Mouse (Mus musculus) embryonic facial prominence, embryonic 14.5 days (tissue): ENCODE data around the gene Pus7. TPM values are rescaled to one million over a fixed set of nuclear protein-coding genes. Genes with fewer than 3 reads are reported as not detected.

ENCODE experiments used
- ATAC-seq: fragments of 200-750 bp; cut with Nextera tagmentation; 2 replicates; pipeline ENCODE4 v1.8.0; 2017; ENCODE audit warnings: low read depth, moderate number of reproducible peaks, moderate TSS enrichment
- DNase-seq: peaks from one replicate; pipeline ENCODE4 v3.0.0-alpha.2; 2015; ENCODE audit warnings: low spot score
- H3K27ac ChIP-seq: fragments of 300-500 bp; sonication (generic); replicated peaks from 2 replicates; pipeline ENCODE4 v1.5.1; 2014; ENCODE audit warnings: low read depth, mild to moderate bottlenecking, low read length, moderate library complexity
- H3K27me3 ChIP-seq: fragments of 300-500 bp; sonication (generic); replicated peaks from 2 replicates; pipeline ENCODE4 v1.6.1; 2014; ENCODE audit warnings: low read length; ENCODE audit not compliant: control insufficient read depth, insufficient read depth
- H3K36me3 ChIP-seq: fragments of 300-500 bp; sonication (generic); 2 replicates; pipeline ENCODE4 v1.6.1; 2014; ENCODE audit warnings: low read length, mixed read lengths; ENCODE audit not compliant: control insufficient read depth, insufficient read depth
- H3K4me1 ChIP-seq: fragments of 300-500 bp; sonication (generic); 2 replicates; pipeline ENCODE4 v1.6.1; 2014; ENCODE audit warnings: antibody characterized with exemption, low read length; ENCODE audit not compliant: control insufficient read depth, insufficient read depth
- H3K4me2 ChIP-seq: fragments of 300-500 bp; sonication (generic); 2 replicates; pipeline ENCODE4 v1.6.1; 2014; ENCODE audit warnings: low read depth, mild to moderate bottlenecking, low read length, moderate library complexity, mixed read lengths
- H3K4me3 ChIP-seq: fragments of 300-500 bp; sonication (generic); 2 replicates; pipeline ENCODE4 v1.5.1; 2014; ENCODE audit warnings: low read depth, mild to moderate bottlenecking, low read length
- H3K9ac ChIP-seq: fragments of 300-500 bp; sonication (generic); 2 replicates; pipeline ENCODE4 v1.6.1; 2014; ENCODE audit warnings: low read depth, mild to moderate bottlenecking, low read length, moderate library complexity, mixed read lengths
- H3K9me3 ChIP-seq: fragments of 300-500 bp; sonication (generic); 2 replicates; pipeline ENCODE4 v1.6.1; 2016; ENCODE audit warnings: low read length; ENCODE audit not compliant: control insufficient read depth
- WGBS: fragments of 180-500 bp; shearing (Covaris S2); extraction: QIAGEN DNeasy Blood & Tissue Kit; methylation state at CpG from one replicate; pipeline ENCODE4 v1.1.7; 2014; 5-methylcytosine and 5-hydroxymethylcytosine counted together
- polyA plus RNA-seq: library from polyadenylated mRNA; unstranded; fragments of >200 nt; fragmentation: Nextera tagmentation; extraction: Ambion mirVana; gene quantifications from 2 replicates; pipeline ENCODE4 v1.2.1, GENCODE M21; 2014

Gene Pus7
- polyA plus RNA-seq = 24.5 and 26.9 TPM in 2 replicates

GRCm38 (mm10) chr5:23782931-23783877 lies at the start of gene Pus7:
Gene Pus7 (minus strand): TSS chr5:23783711.
- peak within 1 kb of the TSS; percentile 63 for H3K27ac ChIP-seq
- under 1% methylated on average over 56 of the region's 86 CpGs for WGBS
- no peaks in the 10 kb centered on the region for H3K9me3 ChIP-seq

GRCm38 (mm10) chr5:23830897-23831752 lies 47.6 kb upstream of the Pus7 start:
- Histone ChIP-seq H3K9me3 (no peaks in the 10 kb centered on the region), H3K27me3 (peaks cover 8% of the 10 kb centered on the region), H3K4me1 (no peaks in the 10 kb centered on the region), H3K36me3 (no peaks in the 10 kb centered on the region), H3K4me2 (peak overlapping the region; percentile 41), H3K27ac (no peak overlapping the region), H3K4me3 (peak overlapping the region; percentile 14), H3K9ac (no peak overlapping the region)
- WGBS = 42% methylated on average over 44 of the region's 58 CpGs
- no peak for DNase-seq
- no peak for ATAC-seq

More at GRCm38 (mm10) chr5:23782931-23783877, at the start of gene Pus7:
- Histone ChIP-seq H3K4me1 (peaks cover 17% of the 10 kb centered on the region), H3K9ac (peak within 1 kb of the TSS; percentile 89), H3K4me3 (peak within 1 kb of the TSS; percentile 92), H3K27me3 (no peaks in the 10 kb centered on the region), H3K4me2 (peak within 1 kb of the TSS; percentile 64), H3K36me3 (no peaks in the 10 kb centered on the region)
- ATAC-seq = peak; percentile 94
- DNase-seq = peak; percentile 93

GRCm38 (mm10) chr5:23826321-23827004 lies 43.0 kb upstream of the Pus7 start:
- no peaks in the 10 kb centered on the region for H3K4me1 ChIP-seq
- ATAC-seq = no peak

GRCm38 (mm10) chr5:23824171-23824733 lies 40.7 kb upstream of the Pus7 start:
- Histone ChIP-seq H3K27ac (no peak overlapping the region), H3K4me2 (no peak overlapping the region), H3K4me3 (no peak overlapping the region), H3K27me3 (no peaks in the 10 kb centered on the region), H3K9me3 (no peaks in the 10 kb centered on the region), H3K4me1 (no peaks in the 10 kb centered on the region), H3K9ac (no peak overlapping the region), H3K36me3 (peaks cover 12% of the 10 kb centered on the region)
- DNase-seq = no peak
- 78% methylated on average over 8 of the region's 8 CpGs for WGBS
- no peak; the same call in 1 of the 2 replicates for ATAC-seq

More at GRCm38 (mm10) chr5:23826321-23827004, 43.0 kb upstream of the Pus7 start:
- no peak overlapping the region for H3K4me3 ChIP-seq
- no peaks in the 10 kb centered on the region for H3K9me3 ChIP-seq
- WGBS = 35% methylated on average over 11 of the region's 11 CpGs
- peak; percentile 66 for DNase-seq
- no peak overlapping the region for H3K27ac ChIP-seq
- H3K4me2 ChIP-seq = no peak overlapping the region
- peaks cover 3% of the 10 kb centered on the region; the same call in 1 of the 2 replicates for H3K27me3 ChIP-seq
- H3K9ac ChIP-seq = no peak overlapping the region
- no peaks in the 10 kb centered on the region for H3K36me3 ChIP-seq

DNA sequence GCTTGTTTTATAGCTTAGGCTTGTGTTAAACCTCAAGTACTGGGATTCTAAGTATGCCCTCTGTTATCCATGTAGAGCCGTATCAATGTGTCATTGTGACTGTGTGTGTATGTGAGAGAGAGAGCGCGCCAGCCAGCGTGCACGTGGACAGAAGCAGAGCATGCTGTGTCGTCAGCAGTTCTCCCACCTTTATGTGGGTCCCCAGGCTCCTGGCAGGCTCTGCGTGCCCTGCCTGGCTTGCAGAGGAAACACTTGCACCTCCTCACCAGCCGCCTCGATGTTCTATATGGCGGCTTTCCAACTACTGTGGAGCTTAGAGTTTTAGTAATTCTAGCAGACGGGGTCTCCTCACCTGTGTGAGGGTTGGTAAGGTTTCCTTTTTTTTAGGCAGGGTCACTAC lies 38.8 kb upstream of the Pus7 start:
- Histone ChIP-seq H3K4me1 (no peaks in the 10 kb centered on the region), H3K27ac (no peak overlapping the region), H3K36me3 (peaks cover 28% of the 10 kb centered on the region), H3K9ac (no peak overlapping the region), H3K4me3 (no peak overlapping the region), H3K27me3 (no peaks in the 10 kb centered on the region), H3K4me2 (no peak overlapping the region), H3K9me3 (no peaks in the 10 kb centered on the region)
- DNase-seq (no peak), ATAC-seq (0 out of 2 replicates have a peak, but pooled peaks have one; percentile 7)
- 70% methylated on average over 11 of the region's 11 CpGs for WGBS

DNA sequence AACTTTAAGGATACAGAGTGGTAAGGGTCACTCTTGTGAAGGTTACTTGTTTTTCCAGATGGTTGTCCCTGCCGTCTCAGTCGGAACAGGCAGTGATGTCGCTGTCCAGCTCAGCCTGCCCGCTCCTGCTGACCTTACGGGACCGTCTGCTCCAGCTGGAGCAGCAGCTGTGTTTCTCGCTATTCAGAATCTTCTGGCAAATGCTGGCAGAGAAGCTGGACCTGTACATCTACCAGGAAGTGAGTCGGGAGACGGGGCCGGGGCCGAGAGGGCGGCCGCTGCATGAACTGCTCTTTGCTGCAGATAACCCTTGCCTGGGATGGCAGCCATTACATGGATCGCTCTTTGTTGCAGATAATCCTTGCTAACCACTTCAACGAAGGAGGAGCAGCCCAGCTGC lies 33.2 kb upstream of the Pus7 start:
- WGBS = 89% methylated on average over 15 of the region's 15 CpGs
- peaks cover 80% of the 10 kb centered on the region for H3K36me3 ChIP-seq
- no peaks in the 10 kb centered on the region for H3K27me3 ChIP-seq
- H3K4me1 ChIP-seq = no peaks in the 10 kb centered on the region
- H3K4me2 ChIP-seq = no peak overlapping the region
- no peak overlapping the region for H3K4me3 ChIP-seq
- H3K9me3 ChIP-seq = no peaks in the 10 kb centered on the region
- ATAC-seq = no peak
- H3K9ac ChIP-seq = no peak overlapping the region
- no peak overlapping the region for H3K27ac ChIP-seq
- no peak for DNase-seq

DNA sequence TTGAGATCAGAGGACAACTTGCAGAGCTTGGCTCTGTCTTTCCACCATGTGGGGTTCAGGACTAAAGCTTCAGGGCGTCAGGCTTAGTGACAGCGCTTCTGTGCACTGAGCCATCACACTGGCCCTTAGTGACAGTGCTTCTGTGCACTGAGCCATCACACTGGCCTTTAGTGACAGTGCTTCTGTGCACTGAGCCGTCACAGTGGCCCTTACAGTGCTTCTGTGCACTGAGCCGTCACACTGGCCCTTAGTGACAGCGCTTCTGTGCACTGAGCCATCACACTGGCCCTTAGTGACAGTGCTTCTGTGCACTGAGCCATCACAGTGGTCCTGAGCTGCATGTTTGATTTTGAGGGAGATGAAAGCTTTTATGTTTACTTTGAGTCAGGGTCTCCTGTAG lies 31.3 kb upstream of the Pus7 start:
- ATAC-seq (no peak), DNase-seq (no peak)
- H3K36me3 ChIP-seq = peaks cover 90% of the 10 kb centered on the region
- no peak overlapping the region for H3K4me3 ChIP-seq
- no peak overlapping the region for H3K9ac ChIP-seq
- H3K9me3 ChIP-seq = no peaks in the 10 kb centered on the region
- no peaks in the 10 kb centered on the region for H3K4me1 ChIP-seq
- no peak overlapping the region for H3K4me2 ChIP-seq
- no peaks in the 10 kb centered on the region for H3K27me3 ChIP-seq
- H3K27ac ChIP-seq = no peak overlapping the region
- 80% methylated on average over 5 of the region's 5 CpGs for WGBS

- WGBS = 80% methylated on average over 2 of the region's 2 CpGs
- Histone ChIP-seq H3K4me1 (peaks cover 4% of the 10 kb centered on the region; the same call in 1 of the 2 replicates), H3K9me3 (no peaks in the 10 kb centered on the region), H3K27ac (no peak overlapping the region), H3K9ac (no peak overlapping the region), H3K36me3 (peaks cover 44% of the 10 kb centered on the region), H3K4me3 (no peak overlapping the region), H3K27me3 (no peaks in the 10 kb centered on the region), H3K4me2 (no peak overlapping the region)
- DNase-seq = no peak
- no peak for ATAC-seq
Observed at GRCm38 (mm10) chr5:23792726-23793125, 9.2 kb upstream of the Pus7 start.
